Mouse (Mus musculus): ENCODE results near the gene Tspan12.

- no peak for TF ChIP-seq ZNF384 (IDR thresholded peaks at IDR 0.05; ENCODE audit: low read depth, low read length)
- no peak for TF ChIP-seq HCFC1 (IDR thresholded peaks at IDR 0.05; ENCODE audit: borderline replicate concordance, insufficient read depth, low read length)
Observed at GRCm38 (mm10) chr6:21722238-21722637, 130.1 kb downstream of the Tspan12 start.
